ENCODE assay signal across 8 mouse cellular contexts in the genomic region with DNA sequence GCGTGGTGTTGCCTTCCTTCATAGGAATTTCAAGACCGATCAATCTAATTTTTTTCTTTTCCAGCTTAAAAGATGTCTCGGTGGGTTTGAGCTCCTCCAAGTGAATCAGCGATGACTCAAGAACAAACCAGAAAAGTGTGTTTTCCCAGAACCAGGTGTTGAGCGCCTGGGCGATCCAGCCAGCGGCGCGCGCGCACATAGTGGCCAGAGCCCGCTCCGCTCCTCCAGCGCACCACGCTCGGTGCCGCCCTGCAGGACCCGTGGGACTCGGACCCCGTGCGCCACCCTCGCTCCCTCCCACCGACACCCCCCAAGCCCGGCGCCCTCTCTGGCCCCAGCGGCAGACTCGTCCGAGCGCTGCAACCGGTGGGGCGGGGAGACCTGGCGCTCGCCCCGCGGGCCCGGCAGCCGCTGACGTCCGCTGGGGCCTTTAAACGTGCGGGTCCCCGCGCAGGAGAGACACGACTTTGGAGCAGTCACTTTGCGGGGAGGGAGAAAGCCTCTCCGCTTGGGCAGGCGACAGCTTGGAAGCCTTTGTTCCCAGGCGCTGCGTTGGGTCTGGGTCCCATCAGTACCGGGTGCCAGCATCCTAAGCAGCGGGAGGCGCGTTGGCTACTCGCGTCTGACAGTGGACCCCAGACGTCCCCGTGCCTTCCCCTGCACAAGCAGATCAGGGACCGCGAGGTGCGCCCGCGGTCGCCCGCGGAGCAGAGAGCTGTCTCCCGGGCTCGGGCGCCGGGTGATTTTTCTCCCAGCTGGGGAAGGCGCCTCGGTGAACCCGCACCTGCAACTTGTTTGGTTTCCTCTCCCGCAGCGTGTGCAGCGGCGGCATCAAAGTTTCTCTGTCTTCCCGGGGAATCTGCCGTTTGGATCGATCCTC. TPM values are rescaled to one million over a fixed set of nuclear protein-coding genes. Genes with fewer than 3 reads are reported as not detected.
DNase-seq lines count a peak whose midpoint lies in the region; ATAC-seq lines count a peak whose summit lies in the region.

A gene (plus strand): TSS at position 377 of the 880 bp plus-strand sequence.

- no peaks in the 10 kb centered on the region for H3K9me3 ChIP-seq in kidney, embryonic 15.5 days (replicated peaks)
- no peaks in the 10 kb centered on the region for H3K9me3 ChIP-seq in neural tube, embryonic 13.5 days

- intact Hi-C loops in left cerebral cortex, postnatal 36 days (cut with DNase I), result loop anchor here (5.0 to 10.0 kb wide), 3 partner anchors 447 to 1617 kb away; a partner anchor contains a TSS

- H3K4me1 ChIP-seq in kidney, embryonic 15.5 days, result peaks cover 35% of the 10 kb centered on the region
- H3K4me1 ChIP-seq in neural tube, embryonic 13.5 days (replicated peaks), result peaks cover 30% of the 10 kb centered on the region

- H3K9ac ChIP-seq in kidney, embryonic 15.5 days, result peak within 1 kb of the TSS; percentile 35; the same call in 1 of the 2 replicates
- peak within 1 kb of the TSS; percentile 76 for H3K9ac ChIP-seq in neural tube, embryonic 13.5 days

- no peak for DNase-seq in kidney, postnatal 14 days
- peak; percentile 35 for DNase-seq in embryo, embryonic 10 days (ENCODE audit: low spot score)
- peak; percentile 8 to 41 for DNase-seq in frontal cortex, postnatal 10 days (ENCODE audit: low spot score in 2 of 2)
- peak; percentile 55 to 70 for DNase-seq in left cerebral cortex, postnatal 36 days (ENCODE audit: low spot score in 2 of 2)
- DNase-seq in urinary bladder, postnatal 4 days (ENCODE audit: low spot score in 2 of 2), result no peak
- DNase-seq in kidney, adult 18-20 months, result no peak

- H3K4me2 ChIP-seq in kidney, embryonic 15.5 days, result peak within 1 kb of the TSS; percentile 98
- peak within 1 kb of the TSS; percentile 93 for H3K4me2 ChIP-seq in neural tube, embryonic 13.5 days

- H3K36me3 ChIP-seq in kidney, embryonic 15.5 days, result no peaks in the 10 kb centered on the region
- no peaks in the 10 kb centered on the region for H3K36me3 ChIP-seq in neural tube, embryonic 13.5 days

- WGBS in kidney, embryonic 15.5 days, result under 1% methylated on average over 77 of the region's 79 CpGs
- WGBS in neural tube, embryonic 13.5 days, result under 1% methylated on average over 79 of the region's 79 CpGs

- H3K27ac ChIP-seq in kidney, embryonic 15.5 days, result no peak within 1 kb of the TSS
- H3K27ac ChIP-seq in neural tube, embryonic 13.5 days (replicated peaks), result peak within 1 kb of the TSS; percentile 78

- peak; percentile 41 for ATAC-seq in kidney, embryonic 15.5 days (replicated peaks; ENCODE audit: low FRiP score)
- peak; percentile 49 for ATAC-seq in neural tube, embryonic 13.5 days (ENCODE audit: low read depth)

- peaks cover 64% of the 10 kb centered on the region for H3K27me3 ChIP-seq in kidney, embryonic 15.5 days
- peaks cover 67% of the 10 kb centered on the region for H3K27me3 ChIP-seq in neural tube, embryonic 13.5 days

- H3K4me3 ChIP-seq in kidney, embryonic 15.5 days (replicated peaks), result peak within 1 kb of the TSS; percentile 59
- H3K4me3 ChIP-seq in neural tube, embryonic 13.5 days, result peak within 1 kb of the TSS; percentile 66

RNA-seq across cellular contexts. Expression of the gene that starts here (rescaled TPM):
- polyA plus RNA-seq in kidney, embryonic 15.5 days (2015; fragmentation: Nextera tagmentation; extraction: Ambion mirVana), result 0.31 and 1.00 TPM in 2 replicates
- 10 to 100 TPM; 22.4 to 33.8 TPM for total RNA-seq in left cerebral cortex, postnatal 36 days (2021)
- 6.4 and 8.8 TPM in 2 replicates for polyA plus RNA-seq in neural tube, embryonic 13.5 days (2015; fragmentation: Nextera tagmentation; extraction: Ambion mirVana)

Comparison
In these comparisons a context has a peak if more than half of its experiments do, and no peak if none do; other contexts are left out.
1. Peak in ATAC-seq, H3K4me3 ChIP-seq, H3K9ac ChIP-seq and H3K4me2 ChIP-seq in kidney, embryonic 15.5 days; RNA of the gene not detected or under 1 TPM.
2. DNase-seq: peak in embryo, embryonic 10 days (single experiment), frontal cortex, postnatal 10 days (2 of 2) and left cerebral cortex, postnatal 36 days (2 of 2); none in kidney, postnatal 14 days (single experiment), urinary bladder, postnatal 4 days (0 of 2) and kidney, adult 18-20 months (single experiment).